Mouse (Mus musculus): ENCODE results near the gene Olfr521. TPM values are rescaled to one million over a fixed set of nuclear protein-coding genes. Genes with fewer than 3 reads are reported as not detected.
"Not testable (repeated sequence)": the region's sequence is repeated elsewhere in the genome, so short reads cannot be mapped to it uniquely, and the experiment has no call there.

The Olfr521 gene
- not detected in 2 replicates for polyA plus RNA-seq (2011; ENCODE audit: insufficient read depth, insufficient read length, low replicate concordance, missing spikeins)

DNA sequence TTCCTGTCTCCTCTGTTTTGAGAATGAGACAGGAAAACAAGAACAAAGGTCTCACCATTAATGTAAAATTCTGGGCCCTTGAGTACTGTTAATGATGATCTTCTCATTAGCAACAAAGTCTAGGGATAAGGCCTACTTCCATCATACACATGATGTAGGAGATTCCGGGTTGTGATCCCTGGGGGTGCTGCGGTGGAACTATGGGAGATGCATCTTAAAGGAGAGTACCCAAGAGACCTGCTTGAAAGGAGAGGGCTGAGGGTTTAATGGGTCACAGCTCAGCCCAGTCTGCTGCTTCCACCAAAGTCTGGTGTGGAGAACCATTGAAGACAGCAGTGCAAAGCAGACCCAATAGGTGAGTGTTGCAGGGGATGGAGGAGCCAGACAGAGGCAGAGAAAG lies at the start of gene Olfr521:
Gene Olfr521, plus strand, starts transcription at position 301 of the 400 bp plus-strand sequence.
- WGBS: 89% methylated on average over 2 of the region's 2 CpGs
- Histone ChIP-seq H3K27ac (ENCODE audit: control insufficient read depth, insufficient read depth, low read depth, low read length, poor library complexity) (no peak within 1 kb of the TSS), H3K4me3 (replicated peaks; ENCODE audit: control insufficient read depth, low read depth, low read length) (no peak within 1 kb of the TSS), H3K4me1 (ENCODE audit: control insufficient read depth, insufficient read depth, low read length) (no peaks in the 10 kb centered on the region)
- no peak for TF ChIP-seq CTCF (IDR thresholded peaks at IDR 0.05; ENCODE audit: control insufficient read depth, insufficient read depth, low read length)
- TF ChIP-seq POLR2A (IDR thresholded peaks at IDR 0.05; ENCODE audit: borderline replicate concordance, control insufficient read depth, low read depth, low read length): no peak

DNA sequence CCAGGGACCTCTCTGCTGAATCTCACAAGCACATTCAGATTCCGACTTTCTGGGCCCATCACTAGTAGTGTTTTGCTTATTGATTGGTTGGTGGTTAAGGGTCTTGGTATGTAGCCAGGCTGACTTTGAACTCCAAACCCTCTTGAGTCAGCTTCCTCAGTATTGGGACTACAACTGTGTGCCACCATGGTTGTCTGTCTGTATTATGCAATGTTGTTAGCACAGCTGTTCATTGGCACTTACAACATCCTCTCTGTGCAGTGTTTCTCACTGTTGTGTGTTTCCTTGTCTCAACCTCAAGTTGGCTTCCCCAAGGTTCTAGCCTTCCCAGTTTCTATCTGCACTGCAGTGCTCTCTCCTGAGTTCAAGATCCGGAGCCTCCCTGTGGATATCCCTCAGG lies 46.8 kb upstream of the Olfr521 start:
- TF ChIP-seq CTCF (IDR thresholded peaks at IDR 0.05; ENCODE audit: control insufficient read depth, insufficient read depth, low read length): no peak
- TF ChIP-seq POLR2A (IDR thresholded peaks at IDR 0.05; ENCODE audit: borderline replicate concordance, control insufficient read depth, low read depth, low read length): no peak
- 73% methylated on average over 2 of the region's 2 CpGs for WGBS
- Histone ChIP-seq H3K4me1 (ENCODE audit: control insufficient read depth, insufficient read depth, low read length) (no peaks in the 10 kb centered on the region), H3K27ac (ENCODE audit: control insufficient read depth, insufficient read depth, low read depth, low read length, poor library complexity) (no peak overlapping the region), H3K4me3 (replicated peaks; ENCODE audit: control insufficient read depth, low read depth, low read length) (no peak overlapping the region)

DNA sequence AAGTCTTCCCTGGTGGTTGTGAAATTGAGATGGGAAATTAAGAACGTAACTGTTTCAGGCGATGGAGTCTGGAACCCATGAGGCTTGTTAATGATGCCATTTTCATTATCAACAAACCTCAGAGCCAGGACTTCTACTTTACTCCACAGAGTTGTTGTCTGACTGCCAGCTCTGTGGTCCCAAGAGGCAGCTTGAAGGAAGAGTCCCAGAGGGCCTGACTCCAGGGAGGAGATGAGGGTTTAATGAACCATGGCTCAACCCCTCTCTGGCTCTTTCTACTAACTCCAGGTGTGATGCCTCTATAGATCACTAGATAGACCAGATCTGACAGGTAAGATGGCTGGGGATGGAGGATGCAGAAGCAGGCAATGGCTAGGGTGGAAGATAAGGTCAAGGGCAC lies 33.3 kb upstream of the Olfr521 start, which contains the start of gene Olfr520:
Gene Olfr520, plus strand, starts transcription at position 301 of the 400 bp plus-strand sequence.
- 74% methylated on average over 2 of the region's 2 CpGs for WGBS
- TF ChIP-seq POLR2A (IDR thresholded peaks at IDR 0.05; ENCODE audit: borderline replicate concordance, control insufficient read depth, low read depth, low read length) (no peak), CTCF (IDR thresholded peaks at IDR 0.05; ENCODE audit: control insufficient read depth, insufficient read depth, low read length) (no peak)
- H3K4me1 ChIP-seq (ENCODE audit: control insufficient read depth, insufficient read depth, low read length): no peaks in the 10 kb centered on the region
- no peak within 1 kb of the TSS for H3K27ac ChIP-seq (ENCODE audit: control insufficient read depth, insufficient read depth, low read depth, low read length, poor library complexity)
- no peak within 1 kb of the TSS for H3K4me3 ChIP-seq (replicated peaks; ENCODE audit: control insufficient read depth, low read depth, low read length)

DNA sequence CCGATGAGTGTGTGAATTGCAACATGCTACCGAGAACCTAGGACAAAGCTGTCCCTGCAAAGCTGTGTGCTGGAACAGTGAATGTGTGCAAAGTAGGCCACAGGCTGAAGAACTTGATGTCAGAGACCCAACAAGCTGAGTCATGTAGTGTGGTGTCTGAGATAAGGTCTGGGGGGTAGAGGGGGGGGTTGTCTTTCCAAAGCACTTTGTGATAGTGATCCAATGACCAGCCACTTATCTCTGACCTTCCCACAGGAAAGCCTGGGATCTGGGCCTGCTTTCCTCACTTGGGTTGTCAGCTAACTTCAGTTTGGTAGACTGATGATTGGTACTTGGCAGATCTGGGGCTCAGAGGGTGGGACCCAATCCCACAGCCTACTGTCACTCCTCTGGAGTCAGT lies 28.7 kb upstream of the Olfr521 start:
- Histone ChIP-seq H3K27ac (ENCODE audit: control insufficient read depth, insufficient read depth, low read depth, low read length, poor library complexity) (no peak overlapping the region), H3K4me3 (replicated peaks; ENCODE audit: control insufficient read depth, low read depth, low read length) (no peak overlapping the region), H3K4me1 (ENCODE audit: control insufficient read depth, insufficient read depth, low read length) (no peaks in the 10 kb centered on the region)
- 45% methylated on average over 2 of the region's 2 CpGs for WGBS
- TF ChIP-seq POLR2A (IDR thresholded peaks at IDR 0.05; ENCODE audit: borderline replicate concordance, control insufficient read depth, low read depth, low read length) (no peak), CTCF (IDR thresholded peaks at IDR 0.05; ENCODE audit: control insufficient read depth, insufficient read depth, low read length) (no peak)

DNA sequence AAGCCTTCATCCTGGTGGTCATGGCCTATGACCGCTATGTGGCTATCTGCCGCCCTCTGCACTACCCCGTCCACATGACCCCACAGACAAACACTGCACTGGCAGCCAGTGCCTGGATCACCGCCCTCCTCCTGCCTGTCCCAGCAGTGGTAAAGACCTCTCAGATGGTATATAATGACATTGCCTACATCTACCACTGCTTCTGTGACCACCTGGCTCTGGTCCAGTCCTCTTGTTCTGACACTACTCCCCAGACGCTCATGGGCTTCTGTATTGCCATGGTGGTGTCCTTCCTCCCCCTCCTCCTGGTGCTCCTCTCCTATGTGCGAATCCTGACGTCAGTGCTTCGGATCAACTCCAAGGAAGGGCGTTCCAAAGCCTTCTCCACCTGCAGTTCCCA lies 27.8 kb upstream of the Olfr521 start:
- not testable (repeated sequence) for H3K4me1 ChIP-seq (ENCODE audit: control insufficient read depth, insufficient read depth, low read length); H3K4me3 ChIP-seq (replicated peaks; ENCODE audit: control insufficient read depth, low read depth, low read length); H3K27ac ChIP-seq (ENCODE audit: control insufficient read depth, insufficient read depth, low read depth, low read length, poor library complexity)
- 87% methylated on average over 9 of the region's 9 CpGs for WGBS

DNA sequence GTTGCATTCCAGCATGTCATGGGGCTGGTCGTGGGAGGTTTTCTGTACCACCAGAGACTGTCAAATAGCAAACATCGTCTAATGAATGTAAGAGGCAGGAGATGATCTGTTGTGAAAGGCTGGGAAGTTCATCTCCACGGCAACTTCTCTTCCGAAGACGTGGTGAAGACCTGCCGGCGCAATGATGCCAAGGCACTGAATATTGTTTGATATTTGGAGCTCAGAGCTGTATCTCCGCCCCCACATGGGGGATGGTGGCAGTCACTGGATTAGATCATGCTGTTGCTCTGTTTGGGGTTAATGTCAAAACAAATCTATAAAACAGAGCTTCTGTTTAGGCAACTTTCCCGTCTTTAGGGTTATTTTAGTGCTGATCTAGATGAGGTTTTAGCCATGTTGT lies 24.0 kb upstream of the Olfr521 start:
- WGBS: 77% methylated on average over 9 of the region's 9 CpGs
- no peak for TF ChIP-seq POLR2A (IDR thresholded peaks at IDR 0.05; ENCODE audit: borderline replicate concordance, control insufficient read depth, low read depth, low read length)
- no peak for TF ChIP-seq CTCF (IDR thresholded peaks at IDR 0.05; ENCODE audit: control insufficient read depth, insufficient read depth, low read length)
- Histone ChIP-seq H3K4me3 (replicated peaks; ENCODE audit: control insufficient read depth, low read depth, low read length) (no peak overlapping the region), H3K4me1 (ENCODE audit: control insufficient read depth, insufficient read depth, low read length) (no peaks in the 10 kb centered on the region), H3K27ac (ENCODE audit: control insufficient read depth, insufficient read depth, low read depth, low read length, poor library complexity) (no peak overlapping the region)

DNA sequence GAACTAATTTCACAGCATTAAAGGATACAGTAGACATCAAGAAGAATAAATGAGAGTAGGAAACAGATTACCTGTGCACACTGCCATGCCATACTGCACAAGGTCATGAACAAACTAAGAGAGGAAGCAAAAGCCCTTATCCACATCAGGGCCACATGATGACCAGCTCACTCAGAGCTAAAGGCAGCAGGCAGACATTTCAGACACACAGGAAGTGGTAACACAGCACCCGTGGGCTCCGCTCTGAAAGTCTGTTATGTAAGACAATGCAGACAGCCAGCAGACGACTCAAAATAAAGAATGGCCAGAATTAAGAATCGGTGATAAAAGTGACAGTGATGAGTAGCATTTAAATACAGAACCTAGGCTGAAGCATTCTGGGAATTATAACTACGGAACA lies 18.1 kb downstream of the Olfr521 start:
- 18% methylated on average over 5 of the region's 5 CpGs for WGBS
- Histone ChIP-seq H3K4me1 (ENCODE audit: control insufficient read depth, insufficient read depth, low read length) (peaks cover 2% of the 10 kb centered on the region), H3K27ac (ENCODE audit: control insufficient read depth, insufficient read depth, low read depth, low read length, poor library complexity) (no peak overlapping the region), H3K4me3 (replicated peaks; ENCODE audit: control insufficient read depth, low read depth, low read length) (no peak overlapping the region)
- TF ChIP-seq POLR2A (IDR thresholded peaks at IDR 0.05; ENCODE audit: borderline replicate concordance, control insufficient read depth, low read depth, low read length) (no peak), CTCF (IDR thresholded peaks at IDR 0.05; ENCODE audit: control insufficient read depth, insufficient read depth, low read length) (no peak)

DNA sequence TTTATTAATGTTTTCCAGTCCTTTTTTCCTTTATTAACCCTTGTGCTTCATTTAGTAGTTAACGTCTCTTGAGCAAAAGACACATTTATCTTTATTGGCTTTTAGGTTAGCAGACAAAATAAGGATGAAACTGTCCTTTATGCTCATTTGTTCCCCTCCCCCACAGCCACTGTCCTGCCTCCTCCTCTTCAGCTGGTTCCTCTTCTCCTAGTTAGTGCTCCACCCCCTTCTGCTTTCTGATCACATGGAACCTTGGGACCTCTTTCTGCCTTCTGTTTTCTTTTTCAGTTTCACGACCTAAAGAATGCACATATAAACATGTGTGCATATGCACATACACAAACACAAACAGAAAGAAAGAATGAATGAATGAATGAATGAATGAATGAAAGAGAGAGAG lies 18.6 kb downstream of the Olfr521 start:
- 35% methylated on average over 2 of the region's 2 CpGs for WGBS
- H3K4me3 ChIP-seq (replicated peaks; ENCODE audit: control insufficient read depth, low read depth, low read length): no peak overlapping the region
- H3K27ac ChIP-seq (ENCODE audit: control insufficient read depth, insufficient read depth, low read depth, low read length, poor library complexity): no peak overlapping the region
- peaks cover 2% of the 10 kb centered on the region for H3K4me1 ChIP-seq (ENCODE audit: control insufficient read depth, insufficient read depth, low read length)
- TF ChIP-seq POLR2A (IDR thresholded peaks at IDR 0.05; ENCODE audit: borderline replicate concordance, control insufficient read depth, low read depth, low read length): no peak
- no peak for TF ChIP-seq CTCF (IDR thresholded peaks at IDR 0.05; ENCODE audit: control insufficient read depth, insufficient read depth, low read length)

DNA sequence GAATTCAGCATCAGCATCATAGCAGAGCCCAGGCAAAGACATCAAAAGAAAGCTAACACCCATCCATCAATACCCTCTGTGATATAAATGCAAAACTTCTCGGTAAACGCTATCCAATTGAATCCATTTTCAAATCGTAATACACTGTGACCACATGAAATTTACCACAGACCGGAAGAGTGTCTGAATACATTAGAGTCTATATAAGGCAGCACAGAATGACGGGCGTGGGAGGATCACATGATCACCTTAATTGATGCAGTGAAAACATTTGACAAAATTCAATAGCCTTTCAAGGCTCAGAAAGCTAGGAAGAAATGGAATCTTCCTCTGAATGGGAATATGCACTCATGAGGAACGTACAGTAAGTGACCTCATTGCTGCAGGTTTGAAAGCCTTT lies 20.1 kb downstream of the Olfr521 start:
- Histone ChIP-seq H3K4me1 (ENCODE audit: control insufficient read depth, insufficient read depth, low read length) (peaks cover 2% of the 10 kb centered on the region), H3K4me3 (replicated peaks; ENCODE audit: control insufficient read depth, low read depth, low read length) (no peak overlapping the region), H3K27ac (ENCODE audit: control insufficient read depth, insufficient read depth, low read depth, low read length, poor library complexity) (no peak overlapping the region)
- WGBS: 85% methylated on average over 7 of the region's 7 CpGs
- TF ChIP-seq CTCF (IDR thresholded peaks at IDR 0.05; ENCODE audit: control insufficient read depth, insufficient read depth, low read length): no peak
- TF ChIP-seq POLR2A (IDR thresholded peaks at IDR 0.05; ENCODE audit: borderline replicate concordance, control insufficient read depth, low read depth, low read length): no peak
